Comparison of ENCODE assay signal across 19 mouse cellular contexts in genomic region chr3:9398271-9398670, GRCm38 (mm10).
DNase-seq lines count a peak whose midpoint lies in the region; ATAC-seq and TF ChIP-seq lines count a peak whose summit lies in the region.
"Had no signal": no experiment of that assay in that cellular context is flagged by ENCODE, and none has a peak within 500 bp of the region (broad histone marks: within the 10 kb centered on the region; RNA-seq: fewer than 3 reads in every experiment).

No protein-coding gene starts in this region.

- peak; percentile 42 for DNase-seq in adrenal gland, adult 2 months
- no peak for DNase-seq in adrenal gland, adult 18-20 months (ENCODE audit: low spot score in 2 of 2)
- DNase-seq in cerebellum, adult 11-12 months: no peak
- no peak for DNase-seq in lung, postnatal 10 days
- DNase-seq in retina, postnatal 1 day: no peak
- DNase-seq: cerebellum, postnatal 10 days; embryo, embryonic 11 days; heart, adult 2 months; kidney, postnatal 14 days; liver, postnatal 0 days; lung, postnatal 36 days; thymus, adult 18-20 months had no signal

- no peak overlapping the region for H3K9ac ChIP-seq in intestine, embryonic 15.5 days
- H3K9ac ChIP-seq in intestine, postnatal 0 days (ENCODE audit: low read depth, low read length): no peak overlapping the region
- no peak overlapping the region; the same call in 1 of the 2 replicates for H3K9ac ChIP-seq in intestine, embryonic 16.5 days (ENCODE audit: low read depth, low read length)
- H3K9ac ChIP-seq: forebrain, embryonic 12.5 days; hindbrain, embryonic 12.5 days; limb, embryonic 15.5 days; liver, postnatal 0 days had no signal

- no peak overlapping the region for H3K4me2 ChIP-seq in intestine, embryonic 15.5 days (replicated peaks)
- H3K4me2 ChIP-seq in intestine, postnatal 0 days (replicated peaks; ENCODE audit: low read depth): no peak overlapping the region
- H3K4me2 ChIP-seq in intestine, embryonic 16.5 days (ENCODE audit: low read depth, low read length): no peak overlapping the region
- H3K4me2 ChIP-seq: forebrain, embryonic 12.5 days; hindbrain, embryonic 12.5 days; limb, embryonic 15.5 days had no signal

- TF ChIP-seq CTCF in intestine, postnatal 0 days (IDR thresholded peaks at IDR 0.05; ENCODE audit: low read depth): no peak

- no peaks in the 10 kb centered on the region for H3K27me3 ChIP-seq in intestine, embryonic 15.5 days (replicated peaks)
- H3K27me3 ChIP-seq in intestine, postnatal 0 days (replicated peaks; ENCODE audit: control insufficient read depth, insufficient read depth, low read length): no peaks in the 10 kb centered on the region
- no peaks in the 10 kb centered on the region for H3K27me3 ChIP-seq in intestine, embryonic 16.5 days (replicated peaks; ENCODE audit: control insufficient read depth, insufficient read depth, low read length)
- H3K27me3 ChIP-seq: forebrain, embryonic 12.5 days; hindbrain, embryonic 12.5 days; limb, embryonic 15.5 days had no signal

- no peak overlapping the region for H3K27ac ChIP-seq in intestine, embryonic 15.5 days
- H3K27ac ChIP-seq in intestine, postnatal 0 days (ENCODE audit: low read depth, low read length): no peak overlapping the region
- no peak overlapping the region for H3K27ac ChIP-seq in intestine, embryonic 16.5 days (ENCODE audit: low read length)
- H3K27ac ChIP-seq: forebrain, embryonic 12.5 days; heart, adult 2 months; hindbrain, embryonic 12.5 days; limb, embryonic 15.5 days had no signal

- no peak overlapping the region for H3K4me3 ChIP-seq in intestine, embryonic 15.5 days (replicated peaks)
- no peak overlapping the region for H3K4me3 ChIP-seq in intestine, postnatal 0 days (ENCODE audit: low read depth, low read length)
- H3K4me3 ChIP-seq in intestine, embryonic 16.5 days (ENCODE audit: low read length): no peak overlapping the region
- H3K4me3 ChIP-seq: forebrain, embryonic 12.5 days; heart, adult 2 months; hindbrain, embryonic 12.5 days; limb, embryonic 15.5 days had no signal

- H3K36me3 ChIP-seq in intestine, embryonic 15.5 days: no peaks in the 10 kb centered on the region
- H3K36me3 ChIP-seq in intestine, postnatal 0 days (ENCODE audit: control insufficient read depth, insufficient read depth): no peaks in the 10 kb centered on the region
- no peaks in the 10 kb centered on the region for H3K36me3 ChIP-seq in intestine, embryonic 16.5 days (ENCODE audit: control insufficient read depth, insufficient read depth, low read length)
- H3K36me3 ChIP-seq: forebrain, embryonic 12.5 days; hindbrain, embryonic 12.5 days; limb, embryonic 15.5 days had no signal

- 0 out of 2 replicates have a peak, but pooled peaks have one; percentile 15 for ATAC-seq in intestine, embryonic 15.5 days
- ATAC-seq in intestine, postnatal 0 days: no peak
- ATAC-seq in intestine, embryonic 16.5 days: 0 out of 2 replicates have a peak, but pooled peaks have one; percentile 38
- ATAC-seq: liver, postnatal 0 days; midbrain, embryonic 16.5 days had no signal

- peaks cover 7% of the 10 kb centered on the region for H3K4me1 ChIP-seq in intestine, embryonic 15.5 days (replicated peaks)
- H3K4me1 ChIP-seq in intestine, postnatal 0 days (replicated peaks; ENCODE audit: control insufficient read depth, insufficient read depth, low read length): no peaks in the 10 kb centered on the region
- no peaks in the 10 kb centered on the region for H3K4me1 ChIP-seq in intestine, embryonic 16.5 days (ENCODE audit: control insufficient read depth, insufficient read depth, low read length)

- no peaks in the 10 kb centered on the region for H3K9me3 ChIP-seq in intestine, embryonic 15.5 days
- H3K9me3 ChIP-seq in intestine, postnatal 0 days (ENCODE audit: control insufficient read depth): no peaks in the 10 kb centered on the region
- no peaks in the 10 kb centered on the region for H3K9me3 ChIP-seq in intestine, embryonic 16.5 days (ENCODE audit: control insufficient read depth, low read length)
- H3K9me3 ChIP-seq: forebrain, embryonic 12.5 days; hindbrain, embryonic 12.5 days; limb, embryonic 15.5 days had no signal

- 78% methylated on average over 5 of the region's 5 CpGs for WGBS in intestine, embryonic 15.5 days
- WGBS in intestine, postnatal 0 days: 72% methylated on average over 5 of the region's 5 CpGs
- whole genome bisulfite sequencing in intestine, embryonic 16.5 days: 75% methylated on average over 5 of the region's 5 CpGs
